In the genomic region with DNA sequence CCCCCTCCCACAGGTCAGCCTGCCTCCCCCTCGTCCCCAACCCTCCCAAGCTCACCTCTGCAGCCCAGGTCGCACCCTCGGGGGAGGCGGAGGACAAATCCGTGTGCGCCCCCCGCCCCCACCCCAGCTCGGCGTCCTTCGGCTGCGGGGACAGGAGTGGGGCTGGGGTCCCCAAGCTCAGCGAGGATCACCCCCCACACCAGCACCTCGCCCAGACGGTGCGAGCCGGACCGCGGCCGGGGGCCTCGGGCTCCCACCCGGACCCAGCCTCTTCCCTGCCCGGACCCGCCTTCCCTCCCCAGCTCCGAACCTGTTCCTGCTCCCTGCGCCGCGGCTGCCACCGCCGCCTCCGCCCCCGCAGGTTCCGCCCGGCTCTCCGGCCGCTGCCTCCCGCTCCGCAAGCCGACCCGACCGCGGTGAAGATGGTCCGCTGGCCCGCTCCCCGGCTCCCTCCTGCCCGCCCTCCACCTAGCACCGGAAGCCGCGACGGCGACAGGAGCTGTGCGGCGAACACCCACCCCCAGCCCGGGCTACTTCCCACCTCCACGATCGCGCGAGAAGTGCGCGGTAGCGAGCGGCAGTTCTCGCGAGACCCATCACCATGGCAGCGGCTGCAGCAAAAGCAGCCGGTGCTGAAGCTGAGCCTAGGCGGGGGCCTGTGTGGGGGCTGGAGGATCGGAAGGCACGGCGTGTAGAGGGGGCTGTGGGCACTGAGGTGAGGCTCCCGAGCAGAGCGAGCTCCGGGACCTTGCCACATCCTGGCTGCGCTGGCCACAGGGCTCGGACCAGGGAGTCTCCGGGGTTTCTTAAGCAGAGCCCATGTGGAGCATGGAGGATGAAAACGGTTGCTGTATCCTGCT, we compare ENCODE assay signal across 8 mouse cellular contexts. TPM values are rescaled to one million over a fixed set of nuclear protein-coding genes. Genes with fewer than 3 reads are reported as not detected.
DNase-seq lines count a peak whose midpoint lies in the region; ATAC-seq and TF ChIP-seq lines count a peak whose summit lies in the region.

A gene (minus strand): TSS at position 545 of the 860 bp plus-strand sequence.

- under 1% methylated on average over 74 of the region's 76 CpGs for WGBS in bone marrow, adult 2 months
- WGBS in embryonic facial prominence, embryonic 15.5 days = under 1% methylated on average over 75 of the region's 76 CpGs
- under 1% methylated on average over 62 of the region's 76 CpGs for WGBS in kidney, embryonic 14.5 days
- under 1% methylated on average over 53 of the region's 76 CpGs for WGBS in limb, embryonic 15.5 days

- ATAC-seq in embryonic facial prominence, embryonic 15.5 days (ENCODE audit: insufficient number of reproducible peaks, low FRiP score, low TSS enrichment, low read depth) = peak; percentile 92
- ATAC-seq in kidney, embryonic 14.5 days (ENCODE audit: low FRiP score, low TSS enrichment) = peak; percentile 95
- ATAC-seq in limb, embryonic 15.5 days (ENCODE audit: insufficient number of reproducible peaks, low FRiP score, low TSS enrichment, low read depth) = peak; percentile 92

- peaks cover 11% of the 10 kb centered on the region; the same call in 1 of the 2 replicates for H3K36me3 ChIP-seq in embryonic facial prominence, embryonic 15.5 days
- H3K36me3 ChIP-seq in kidney, embryonic 14.5 days (ENCODE audit: control insufficient read depth, insufficient read depth, low read length) = peaks cover 14% of the 10 kb centered on the region
- peaks cover 24% of the 10 kb centered on the region for H3K36me3 ChIP-seq in limb, embryonic 15.5 days

- H3K27ac ChIP-seq in bone marrow, adult 2 months (ENCODE audit: control insufficient read depth, insufficient read depth, low read depth, low read length, poor library complexity) = peak within 1 kb of the TSS; percentile 72
- H3K27ac ChIP-seq in embryonic facial prominence, embryonic 15.5 days (replicated peaks) = peak within 1 kb of the TSS; percentile 88
- peak within 1 kb of the TSS; percentile 90 for H3K27ac ChIP-seq in kidney, embryonic 14.5 days (ENCODE audit: low read depth, low read length)
- peak within 1 kb of the TSS; percentile 89 for H3K27ac ChIP-seq in limb, embryonic 15.5 days

- peak within 1 kb of the TSS; percentile 83 for H3K9ac ChIP-seq in embryonic facial prominence, embryonic 15.5 days
- H3K9ac ChIP-seq in kidney, embryonic 14.5 days (ENCODE audit: low read depth, low read length) = peak within 1 kb of the TSS; percentile 94
- H3K9ac ChIP-seq in limb, embryonic 15.5 days = peak within 1 kb of the TSS; percentile 82

- peak; percentile 81; the same call in 1 of the 2 replicates for TF ChIP-seq POLR2A in bone marrow, adult 2 months (IDR thresholded peaks at IDR 0.05; ENCODE audit: borderline replicate concordance, control insufficient read depth, low read depth, low read length)

- peak within 1 kb of the TSS; percentile 92 for H3K4me2 ChIP-seq in embryonic facial prominence, embryonic 15.5 days (replicated peaks)
- H3K4me2 ChIP-seq in kidney, embryonic 14.5 days (replicated peaks; ENCODE audit: low read depth, low read length) = peak within 1 kb of the TSS; percentile 76
- H3K4me2 ChIP-seq in limb, embryonic 15.5 days = peak within 1 kb of the TSS; percentile 76

- H3K4me3 ChIP-seq in bone marrow, adult 2 months (replicated peaks; ENCODE audit: control insufficient read depth, low read depth, low read length) = peak within 1 kb of the TSS; percentile 81
- peak within 1 kb of the TSS; percentile 99 for H3K4me3 ChIP-seq in embryonic facial prominence, embryonic 15.5 days (replicated peaks)
- H3K4me3 ChIP-seq in kidney, embryonic 14.5 days (ENCODE audit: low read length) = peak within 1 kb of the TSS; percentile 99
- H3K4me3 ChIP-seq in limb, embryonic 15.5 days = peak within 1 kb of the TSS; percentile 99

- peaks cover 4% of the 10 kb centered on the region; the same call in 1 of the 2 replicates for H3K27me3 ChIP-seq in embryonic facial prominence, embryonic 15.5 days
- H3K27me3 ChIP-seq in kidney, embryonic 14.5 days (ENCODE audit: control insufficient read depth, insufficient read depth, low read length) = no peaks in the 10 kb centered on the region
- peaks cover 15% of the 10 kb centered on the region; the same call in 1 of the 2 replicates for H3K27me3 ChIP-seq in limb, embryonic 15.5 days

- no peak for TF ChIP-seq CTCF in bone marrow, adult 2 months (IDR thresholded peaks at IDR 0.05; ENCODE audit: control insufficient read depth, insufficient read depth, low read length)

- H3K9me3 ChIP-seq in embryonic facial prominence, embryonic 15.5 days (replicated peaks) = no peaks in the 10 kb centered on the region
- no peaks in the 10 kb centered on the region for H3K9me3 ChIP-seq in kidney, embryonic 14.5 days (ENCODE audit: control insufficient read depth, low read length)
- no peaks in the 10 kb centered on the region for H3K9me3 ChIP-seq in limb, embryonic 15.5 days

- DNase-seq in 416B (ENCODE audit: low read depth) = peak; percentile 94
- DNase-seq in heart, adult 9 months (ENCODE audit: low spot score in 2 of 2) = peak; percentile 96
- DNase-seq in monocyte, adult 2 months (ENCODE audit: low read depth in 1 of 2, low spot score in 2 of 2) = peak; percentile 78 to 92
- DNase-seq in spleen, postnatal 36 days (ENCODE audit: low spot score in 2 of 2) = peak; percentile 96 to 97

- no peaks in the 10 kb centered on the region; the same call in 1 of the 2 replicates for H3K4me1 ChIP-seq in bone marrow, adult 2 months (ENCODE audit: control insufficient read depth, insufficient read depth, low read length)
- H3K4me1 ChIP-seq in embryonic facial prominence, embryonic 15.5 days = peaks cover 18% of the 10 kb centered on the region
- peaks cover 11% of the 10 kb centered on the region for H3K4me1 ChIP-seq in kidney, embryonic 14.5 days (ENCODE audit: control insufficient read depth, insufficient read depth, low read length)
- peaks cover 20% of the 10 kb centered on the region for H3K4me1 ChIP-seq in limb, embryonic 15.5 days

RNA-seq across cellular contexts. Expression of the gene that starts here (rescaled TPM):
- polyA plus RNA-seq in bone marrow, adult 2 months (2011; ENCODE audit: insufficient read depth, insufficient read length, low replicate concordance, missing spikeins) = 11.0 and 19.8 TPM in 2 replicates
- 52.6 and 53.3 TPM in 2 replicates for polyA plus RNA-seq in embryonic facial prominence, embryonic 15.5 days (2015; fragmentation: Nextera tagmentation; extraction: Ambion mirVana)
- polyA plus RNA-seq in kidney, embryonic 14.5 days (2014; fragmentation: Nextera tagmentation; extraction: Ambion mirVana) = 29.8 and 39.7 TPM in 2 replicates
- polyA plus RNA-seq in limb, embryonic 15.5 days (2015; fragmentation: Nextera tagmentation; extraction: Ambion mirVana) = 41.7 and 49.3 TPM in 2 replicates

Comparison
In these comparisons a context has a peak if more than half of its experiments do, and no peak if none do; other contexts are left out.
1. Peak in every context shown above with its lines: DNase-seq, ATAC-seq, H3K4me3 ChIP-seq and H3K27ac ChIP-seq.